Mouse (Mus musculus) spleen, adult 2 months (tissue): Measurements from ENCODE around the gene Spp2.

ENCODE experiments used
- CTCF ChIP-seq: fragments of 200-500 bp; IDR thresholded peaks from 2 replicates; pipeline ENCODE4 v1.5.1; 2011; ENCODE audit warnings: mild to moderate bottlenecking, inconsistent platforms; ENCODE audit not compliant: insufficient read depth, insufficient read length, insufficient replicate concordance; ENCODE audit errors: extremely low read depth
- POLR2A ChIP-seq: fragments of 200-500 bp; IDR thresholded peaks from 2 replicates; pipeline ENCODE4 v1.6.1; 2011; ENCODE audit warnings: low read depth, low read length, inconsistent platforms

DNA sequence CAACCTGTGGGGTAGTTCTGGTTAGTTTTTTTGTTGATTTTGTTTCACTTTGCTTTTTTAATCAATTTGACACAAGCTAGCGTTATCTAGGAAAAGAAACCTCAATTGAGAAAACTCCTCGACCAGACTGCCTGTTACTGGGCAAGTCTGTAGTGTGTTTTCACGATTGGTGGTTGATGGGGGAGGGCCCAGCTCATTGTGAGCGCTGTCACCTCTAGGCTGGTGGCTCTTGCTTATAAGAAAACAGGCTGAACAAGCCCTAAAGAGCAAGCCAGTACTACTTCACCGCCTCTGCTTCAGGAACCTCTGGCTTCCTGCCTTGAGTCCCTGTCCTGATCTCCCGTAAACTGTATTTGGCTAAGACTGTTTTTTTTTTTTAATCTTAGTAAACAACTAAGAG is 40.7 kb downstream of the Spp2 start:
- TF ChIP-seq POLR2A (no peak), CTCF (no peak)
